Mouse (Mus musculus) MEL (cell line): Measurements from ENCODE around the gene Lrch3. TPM values are rescaled to one million over a fixed set of nuclear protein-coding genes. Genes with fewer than 3 reads are reported as not detected.

Experiments
- DNase-seq: peaks from one replicate; pipeline ENCODE4 v3.0.0; 2011; ENCODE audit warnings: low read depth, low spot score
- H3K27ac ChIP-seq: 2 replicates; pipeline ENCODE4 v1.5.1; 2012; ENCODE audit warnings: low read depth, mild to moderate bottlenecking, control low read depth, low read length, moderate library complexity; ENCODE audit not compliant: control insufficient read depth
- H3K27me3 ChIP-seq, 2 experiments: fragments of 150-350 bp in 1 of 2; sonication (generic) in 1 of 2; 2 replicates each; pipeline ENCODE4 v1.6.1; 2012; ENCODE audit warnings: low read length in 2 of 2, mild to moderate bottlenecking in 2 of 2, improper control_type of control experiment in 1 of 2, moderate library complexity in 1 of 2; ENCODE audit not compliant: insufficient read depth in 2 of 2, control insufficient read depth in 1 of 2
- H3K36me3 ChIP-seq, 2 experiments: 2 replicates each; pipeline ENCODE4 v1.6.1; 2012 to 2014; ENCODE audit warnings: low read length in 2 of 2, improper control_type of control experiment in 1 of 2, inconsistent platforms in 1 of 2, mild to moderate bottlenecking in 1 of 2; ENCODE audit not compliant: insufficient read depth in 2 of 2, control insufficient read depth in 1 of 2
- H3K4me1 ChIP-seq, 2 experiments: fragments of 150-350 bp in 1 of 2; sonication (generic) in 1 of 2; 2 replicates each; pipeline ENCODE4 v1.6.1; 2012; ENCODE audit warnings: low read length in 2 of 2, improper control_type of control experiment in 1 of 2, mild to moderate bottlenecking in 1 of 2; ENCODE audit not compliant: insufficient read depth in 2 of 2, control insufficient read depth in 1 of 2
- H3K4me3 ChIP-seq, 2 experiments: fragments of 150-350 bp in 1 of 2; sonication (generic) in 1 of 2; 2 replicates each; pipeline ENCODE4 v1.5.1; 2012; ENCODE audit warnings: low read depth in 2 of 2, low read length in 2 of 2, mild to moderate bottlenecking in 2 of 2, moderate library complexity in 2 of 2, control low read depth in 1 of 2, improper control_type of control experiment in 1 of 2; ENCODE audit not compliant: control insufficient read depth in 1 of 2, insufficient read depth in 1 of 2
- H3K79me2 ChIP-seq: 2 replicates; pipeline ENCODE4 v1.6.1; 2012; ENCODE audit warnings: mild to moderate bottlenecking, low read length, moderate library complexity; ENCODE audit not compliant: control insufficient read depth, poor library complexity, insufficient read depth
- H3K9ac ChIP-seq: 2 replicates; pipeline ENCODE4 v1.6.1; 2012; ENCODE audit warnings: low read depth, mild to moderate bottlenecking, control low read depth, low read length, moderate library complexity; ENCODE audit not compliant: control insufficient read depth, poor library complexity, severe bottlenecking
- H3K9me3 ChIP-seq: fragments of 150-350 bp; sonication (generic); replicated peaks from 2 replicates; pipeline ENCODE4 v1.6.1; 2012; ENCODE audit warnings: mild to moderate bottlenecking, low read length, improper control_type of control experiment, moderate library complexity; ENCODE audit not compliant: insufficient read depth
- CTCF ChIP-seq, 3 experiments: IDR thresholded peaks in 2 of 3; conservative IDR thresholded peaks in 1 of 3; 2 replicates each; pipeline ENCODE4 v1.5.1; 2011 to 2012; ENCODE audit warnings: low read length in 3 of 3, low read depth in 2 of 3, mild to moderate bottlenecking in 2 of 3, improper control_type of control experiment in 1 of 3, inconsistent platforms in 1 of 3, mixed read lengths in 1 of 3, moderate library complexity in 1 of 3; ENCODE audit not compliant: control insufficient read depth in 1 of 3, insufficient read depth in 1 of 3, poor library complexity in 1 of 3, severe bottlenecking in 1 of 3
- E2F4 ChIP-seq: IDR thresholded peaks from 2 replicates; pipeline ENCODE4 v1.6.1; 2011; ENCODE audit warnings: low read depth, low read length, improper control_type of control experiment, borderline replicate concordance
- ELF1 ChIP-seq: IDR thresholded peaks from 2 replicates; pipeline ENCODE4 v1.6.1; 2014; ENCODE audit warnings: low read depth, mild to moderate bottlenecking, inconsistent platforms, low read length, improper control_type of control experiment, moderate library complexity
- EP300 ChIP-seq, 2 experiments: IDR thresholded peaks; 2 replicates each; pipeline ENCODE4 v1.6.1; 2011; ENCODE audit warnings: improper control_type of control experiment in 2 of 2, low read length in 2 of 2, low read depth in 1 of 2, mild to moderate bottlenecking in 1 of 2
- GABPA ChIP-seq: IDR thresholded peaks from 2 replicates; pipeline ENCODE4 v1.6.1; 2012; ENCODE audit warnings: low read depth, mild to moderate bottlenecking, inconsistent platforms, low read length, improper control_type of control experiment, moderate library complexity
- HCFC1 ChIP-seq: IDR thresholded peaks from 2 replicates; pipeline ENCODE4 v1.6.1; 2012; ENCODE audit warnings: low read depth, mild to moderate bottlenecking, inconsistent platforms, low read length, improper control_type of control experiment, moderate library complexity
- JUND ChIP-seq: IDR thresholded peaks from 2 replicates; pipeline ENCODE4 v1.6.1; 2011; ENCODE audit warnings: low read depth, mild to moderate bottlenecking, improper control_type of control experiment, low read length
- KAT2A ChIP-seq: conservative IDR thresholded peaks from 2 replicates; pipeline ENCODE4 v1.6.1; 2012; ENCODE audit warnings: low read depth, low read length, improper control_type of control experiment, inconsistent platforms
- MAFK ChIP-seq: IDR thresholded peaks from 2 replicates; pipeline ENCODE4 v1.6.1; 2011; ENCODE audit warnings: low read depth, mild to moderate bottlenecking, low read length, improper control_type of control experiment, borderline replicate concordance
- MAZ ChIP-seq: IDR thresholded peaks from 2 replicates; pipeline ENCODE4 v1.6.1; 2012; ENCODE audit warnings: low read depth, mild to moderate bottlenecking, inconsistent platforms, low read length, improper control_type of control experiment
- MYB ChIP-seq: IDR thresholded peaks from 2 replicates; pipeline ENCODE4 v1.6.1; 2011; ENCODE audit warnings: mild to moderate bottlenecking, low read depth, low read length, improper control_type of control experiment
- NELFE ChIP-seq: IDR thresholded peaks from 2 replicates; pipeline ENCODE4 v1.6.1; 2011; ENCODE audit warnings: low read depth, low read length, improper control_type of control experiment
- POLR2A ChIP-seq, 2 experiments: IDR thresholded peaks; 2 replicates each; pipeline ENCODE4 v1.6.1; 2011 to 2012; ENCODE audit warnings: low read length in 2 of 2, mild to moderate bottlenecking in 2 of 2, control low read depth in 1 of 2, improper control_type of control experiment in 1 of 2, low read depth in 1 of 2, moderate library complexity in 1 of 2; ENCODE audit not compliant: control insufficient read depth in 1 of 2, insufficient read depth in 1 of 2, poor library complexity in 1 of 2
- POLR2AphosphoS2 ChIP-seq: IDR thresholded peaks from 2 replicates; pipeline ENCODE4 v1.6.1; 2011; ENCODE audit warnings: low read length, improper control_type of control experiment
- POLR2AphosphoS5 ChIP-seq: IDR thresholded peaks from 2 replicates; pipeline ENCODE4 v1.6.1; 2012; ENCODE audit warnings: low read depth, borderline replicate concordance, mild to moderate bottlenecking, inconsistent platforms, low read length, moderate library complexity, mixed read lengths
- TAL1 ChIP-seq: IDR thresholded peaks from 2 replicates; pipeline ENCODE4 v1.6.1; 2012; ENCODE audit warnings: mild to moderate bottlenecking, inconsistent platforms, low read length, moderate library complexity, mixed read lengths
- UBTF ChIP-seq: IDR thresholded peaks from 2 replicates; pipeline ENCODE4 v1.6.1; 2012; ENCODE audit warnings: low read depth, mild to moderate bottlenecking, inconsistent platforms, low read length, improper control_type of control experiment, moderate library complexity, borderline replicate concordance; ENCODE audit not compliant: insufficient read depth
- USF1 ChIP-seq: IDR thresholded peaks from 2 replicates; pipeline ENCODE4 v1.6.1; 2014; ENCODE audit warnings: low read depth, mild to moderate bottlenecking, inconsistent platforms, low read length, improper control_type of control experiment, moderate library complexity
- ZKSCAN1 ChIP-seq: IDR thresholded peaks from 2 replicates; pipeline ENCODE4 v1.6.1; 2012; ENCODE audit warnings: low read depth, mild to moderate bottlenecking, inconsistent platforms, low read length, improper control_type of control experiment, moderate library complexity
- ZNF384 ChIP-seq: IDR thresholded peaks from 2 replicates; pipeline ENCODE4 v1.6.1; 2012; ENCODE audit warnings: low read depth, mild to moderate bottlenecking, inconsistent platforms, low read length, improper control_type of control experiment
- polyA plus RNA-seq, 2 experiments: library from polyadenylated mRNA; stranded (reverse) in 1 of 2; unstranded in 1 of 2; fragments of >175 nt in 1 of 2; fragments of >200 nt in 1 of 2; gene quantifications; 2 replicates each; pipeline versions ENCODE4 v1.2.1 to v1.2.4; 2012; ENCODE audit warnings: low replicate concordance in 2 of 2, low read depth in 1 of 2; ENCODE audit not compliant: insufficient read length in 2 of 2, insufficient read depth in 1 of 2, missing spikeins in 1 of 2
- total RNA-seq: library from RNA; depleted of rRNA; stranded (reverse); fragments of 300-350 nt; gene quantifications from 2 replicates; pipeline ENCODE4 v1.2.3, GENCODE M21; 2012

Lrch3 gene
- total and polyA plus RNA-seq, 3 experiments: 8.6 to 17.0 TPM; not detected in 1

DNA sequence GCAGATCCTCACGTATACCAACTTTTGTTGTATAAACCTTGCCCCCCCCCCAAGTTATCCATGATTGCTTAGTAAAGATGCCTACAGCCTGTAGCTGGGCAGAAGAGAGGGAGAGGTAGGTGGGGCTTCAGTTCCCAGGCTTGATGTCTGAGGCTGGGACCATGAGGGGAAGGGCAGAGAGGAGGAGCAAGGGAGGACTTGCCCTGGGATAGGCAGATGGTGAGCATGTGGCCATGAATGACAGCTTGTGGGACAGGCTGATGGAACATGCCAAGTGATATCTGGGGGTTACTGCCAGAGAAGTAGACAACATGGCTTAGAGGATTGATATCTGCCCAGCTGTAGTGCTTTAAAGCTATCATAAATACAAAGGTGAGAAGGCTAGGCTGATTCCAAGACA is 134.1 kb downstream of the Lrch3 start:
- no peaks in the 10 kb centered on the region for H3K9me3 ChIP-seq
- no peak overlapping the region for H3K4me3 ChIP-seq
- H3K27ac ChIP-seq: no peak overlapping the region
- peak; percentile 48 for DNase-seq
- peaks cover 0 to 4% of the 10 kb centered on the region in 2 experiments; a peak in 1 of 4 replicates for H3K36me3 ChIP-seq
- H3K27me3 ChIP-seq: no peaks in the 10 kb centered on the region
- H3K79me2 ChIP-seq: 0 out of 2 replicates have a peak, but pooled peaks cover 2% of the 10 kb centered on the region
- peak; percentile 51; the same call in 1 of the 2 replicates for TF ChIP-seq USF1
- TF ChIP-seq MAFK: no peak
- H3K9ac ChIP-seq: no peak overlapping the region
- H3K4me1 ChIP-seq: peaks cover 3% of the 10 kb centered on the region in 2 experiments; a peak in 1 of 4 replicates

- Histone ChIP-seq H3K27ac (no peak overlapping the region), H3K4me1 (peaks cover under 1 to 3% of the 10 kb centered on the region in 2 experiments; a peak in 1 of 4 replicates), H3K79me2 (0 out of 2 replicates have a peak, but pooled peaks cover 2% of the 10 kb centered on the region), H3K27me3 (no peaks in the 10 kb centered on the region), H3K9me3 (no peaks in the 10 kb centered on the region), H3K4me3 (no peak overlapping the region), H3K36me3 (peaks cover 0 to 4% of the 10 kb centered on the region in 2 experiments; a peak in 1 of 4 replicates), H3K9ac (no peak overlapping the region)
- peak; percentile 26 for DNase-seq
- TF ChIP-seq USF1 (no peak), HCFC1 (no peak), TAL1 (no peak), POLR2A (IDR thresholded peaks at IDR 0.05; ENCODE audit: control insufficient read depth in 1 of 2, insufficient read depth in 1 of 2, low read depth in 1 of 2, low read length in 2 of 2, poor library complexity in 1 of 2) (no peak), CTCF (IDR thresholded peaks at IDR 0.05 in 2 of 3, conservative IDR thresholded peaks at IDR 0.05 in 1 of 3; ENCODE audit: control insufficient read depth in 1 of 3, insufficient read depth in 1 of 3, low read depth in 2 of 3, low read length in 3 of 3, poor library complexity in 1 of 3, severe bottlenecking in 1 of 3) (no peak), MAZ (no peak), ZKSCAN1 (no peak), POLR2AphosphoS2 (no peak), E2F4 (no peak), POLR2AphosphoS5 (no peak), ZNF384 (no peak), NELFE (no peak), UBTF (no peak), ELF1 (no peak), KAT2A (no peak), MYB (no peak), EP300 (IDR thresholded peaks at IDR 0.05; ENCODE audit: low read depth in 1 of 2, low read length in 2 of 2) (no peak), GABPA (no peak), JUND (no peak)
Measured at GRCm38 (mm10) chr16:33048686-33049085, 134.8 kb downstream of the Lrch3 start.
